Mouse (Mus musculus) gonadal fat pad, adult 2 months (tissue): ENCODE measurements at regions not wholly inside any gene's neighbourhood (a gene's known extent, or its start where the extent isn't known, plus 50 kb on each side); places are given as distances from the start of the nearest gene placed in this dataset.

Experiments used
- DNase-seq: peaks from one replicate; pipeline ENCODE4 v3.0.0-alpha.2; 2012; ENCODE audit warnings: low read depth

DNA sequence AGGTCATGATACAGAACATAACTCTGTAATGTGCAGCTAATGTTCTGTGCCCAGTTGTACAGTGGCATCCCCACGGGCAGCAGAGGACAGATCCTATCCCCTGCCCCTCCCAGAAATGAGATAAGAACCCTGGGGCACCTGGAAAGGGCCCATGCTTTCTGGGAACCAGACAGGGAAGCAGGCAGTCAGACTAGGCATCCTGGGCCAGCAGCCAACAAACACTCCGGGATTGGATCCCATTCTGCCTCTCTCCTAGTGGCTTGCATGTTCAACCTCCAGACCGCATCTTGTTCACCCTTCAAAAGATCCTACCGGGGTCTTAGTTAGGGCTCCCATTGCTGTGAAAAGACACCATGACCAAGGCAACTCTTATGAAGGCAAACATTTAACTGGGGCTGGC lies 229.0 kb upstream of the Rpl38 start:
- DNase-seq, result no peak

DNA sequence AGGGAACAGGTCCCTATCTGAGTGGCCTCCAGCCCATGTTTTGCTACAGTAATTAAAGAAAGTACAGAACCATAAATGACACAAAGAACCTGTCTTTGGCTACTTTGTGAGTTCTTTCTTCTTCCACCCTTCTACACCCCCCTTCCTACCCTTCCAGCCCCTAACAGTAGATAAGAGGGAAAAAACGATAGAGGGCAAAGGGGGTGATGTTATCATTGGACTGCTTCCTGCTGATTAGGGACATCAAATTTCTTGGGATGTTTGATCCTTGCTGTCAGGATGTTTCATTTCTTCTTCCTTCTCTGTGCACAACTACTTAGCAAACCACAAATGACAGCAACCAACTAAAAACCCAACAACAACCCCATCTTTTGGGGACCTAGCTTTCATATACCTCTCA lies 232.5 kb upstream of the Rpl38 start:
- no peak for DNase-seq

- no peak for DNase-seq
These were observed 234.8 kb upstream of the Rpl38 start for GRCm38 (mm10) chr11:114433561-114433960.

DNA sequence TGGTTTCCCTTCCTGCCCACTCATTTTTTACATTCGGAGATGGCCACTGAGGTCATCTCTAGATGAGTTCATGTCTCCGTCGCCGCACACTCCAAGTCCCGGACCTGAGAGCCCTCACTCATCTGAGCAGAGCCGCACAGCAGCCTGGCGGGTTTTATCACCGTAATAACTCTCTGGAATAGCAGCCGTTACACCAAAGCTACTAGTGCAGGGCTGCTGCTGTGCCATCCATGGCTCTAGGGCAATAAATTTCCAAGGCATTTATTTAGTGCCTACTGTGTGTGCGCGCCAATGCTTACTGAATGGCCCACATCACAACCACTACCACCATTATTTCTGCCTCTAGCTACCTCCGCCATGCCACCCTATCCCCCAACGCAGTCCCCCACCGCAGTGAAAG lies 242.9 kb upstream of the Rpl38 start:
- no peak for DNase-seq

DNA sequence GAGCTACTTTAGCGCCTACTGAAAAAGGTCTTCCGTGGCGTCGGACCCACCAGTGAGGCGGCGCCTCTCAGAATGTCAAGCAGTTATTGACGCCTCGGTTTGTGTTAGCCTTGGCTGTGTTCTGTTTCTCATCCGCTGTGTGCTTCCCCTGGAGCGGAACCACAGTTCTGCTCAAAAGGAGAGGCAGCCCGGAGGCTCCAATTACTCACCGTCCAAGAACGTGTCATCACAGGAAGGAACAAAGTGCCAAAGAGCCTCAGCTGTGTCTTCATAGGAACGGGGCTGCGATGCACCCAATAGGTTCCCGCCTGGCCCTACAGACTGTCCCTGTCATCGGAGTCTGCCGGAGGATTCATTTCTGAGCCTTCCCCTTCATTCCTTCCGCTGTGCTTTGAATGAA lies 245.0 kb upstream of the Rpl38 start:
- no peak for DNase-seq

DNA sequence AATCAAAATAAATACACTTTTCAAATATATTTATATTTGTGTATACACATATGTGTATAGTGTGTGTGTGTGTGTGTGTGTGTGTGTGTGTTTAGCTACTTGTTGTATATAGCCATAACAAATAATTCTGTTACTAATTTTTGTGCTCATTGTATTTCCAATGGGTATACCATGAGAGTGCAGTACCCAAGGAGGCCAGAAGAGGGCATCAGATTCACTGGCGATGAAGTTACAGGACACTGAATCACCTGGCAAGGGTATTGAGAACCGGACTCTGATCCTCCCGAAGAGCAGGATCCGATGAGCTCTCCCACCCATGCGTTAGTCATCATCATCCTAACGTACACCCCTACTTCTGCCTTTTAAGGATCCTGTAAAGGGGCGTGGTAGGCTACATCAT lies 249.3 kb upstream of the Rpl38 start:
- no peak for DNase-seq

DNA sequence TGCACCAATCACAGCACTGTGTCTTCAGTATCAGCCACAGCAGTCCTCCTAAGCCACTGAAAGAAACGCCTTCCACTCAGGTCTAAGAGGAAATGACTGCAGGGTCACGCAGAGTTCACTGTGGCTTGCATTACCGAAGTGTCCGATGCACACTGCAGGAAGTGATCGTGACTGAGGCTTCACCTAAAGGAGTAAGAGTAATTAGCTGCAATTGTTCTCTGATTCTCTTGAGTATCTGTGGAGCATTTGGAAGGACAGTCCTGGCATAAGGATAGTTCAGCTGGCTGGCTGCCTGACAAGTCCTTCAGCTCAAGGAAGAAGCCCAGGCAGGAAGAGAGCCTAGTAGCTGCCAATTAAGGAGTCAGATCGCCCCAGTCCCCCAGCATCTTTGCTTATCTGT lies 252.2 kb upstream of the Rpl38 start:
- DNase-seq, result no peak

DNA sequence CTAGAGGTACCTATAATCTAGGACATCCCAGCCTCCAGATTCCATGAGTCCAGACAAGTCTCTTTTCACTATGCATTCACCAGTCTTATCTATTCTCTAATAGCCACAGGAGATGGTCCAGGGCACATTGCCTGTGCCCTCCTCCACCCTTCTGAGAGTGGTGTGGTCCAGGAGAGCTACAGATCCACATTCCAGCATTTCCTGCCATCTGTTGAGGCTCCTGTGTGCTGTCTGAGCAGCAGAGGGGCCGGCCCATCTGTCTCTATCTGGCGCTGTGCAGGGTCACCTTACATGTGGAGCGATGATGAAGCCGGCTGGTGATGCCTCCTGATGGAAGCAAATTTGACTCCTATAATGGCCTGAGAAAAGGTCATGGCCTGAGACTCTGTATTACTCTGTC lies 263.9 kb upstream of the Rpl38 start:
- DNase-seq, result no peak

GRCm38 (mm10) chr11:114402556-114403320 lies 265.6 kb upstream of the Rpl38 start:
- DNase-seq, result no peak

- no peak for DNase-seq
These were observed 267.6 kb upstream of the Rpl38 start for GRCm38 (mm10) chr11:114400701-114401100.

DNA sequence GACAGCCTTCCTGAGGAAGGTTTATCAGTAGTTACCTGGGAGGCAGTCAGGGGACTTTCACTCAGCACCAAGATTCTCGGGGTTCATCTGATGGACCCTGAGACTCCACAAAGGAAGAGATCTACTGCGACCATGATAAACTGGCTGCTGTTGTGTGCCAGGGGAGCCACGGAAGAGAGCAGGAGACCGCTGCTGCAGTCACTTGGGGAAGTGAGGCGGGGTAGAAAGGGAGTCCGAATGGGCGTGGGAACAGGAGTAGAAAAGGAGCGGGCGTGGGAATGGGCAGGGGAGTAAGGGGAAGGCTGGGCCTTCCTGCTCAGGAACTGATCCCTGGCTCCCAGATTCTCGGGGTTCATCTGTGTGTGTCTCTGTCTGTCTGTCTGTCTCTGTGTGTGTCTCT lies 276.2 kb upstream of the Rpl38 start:
- DNase-seq, result no peak

DNA sequence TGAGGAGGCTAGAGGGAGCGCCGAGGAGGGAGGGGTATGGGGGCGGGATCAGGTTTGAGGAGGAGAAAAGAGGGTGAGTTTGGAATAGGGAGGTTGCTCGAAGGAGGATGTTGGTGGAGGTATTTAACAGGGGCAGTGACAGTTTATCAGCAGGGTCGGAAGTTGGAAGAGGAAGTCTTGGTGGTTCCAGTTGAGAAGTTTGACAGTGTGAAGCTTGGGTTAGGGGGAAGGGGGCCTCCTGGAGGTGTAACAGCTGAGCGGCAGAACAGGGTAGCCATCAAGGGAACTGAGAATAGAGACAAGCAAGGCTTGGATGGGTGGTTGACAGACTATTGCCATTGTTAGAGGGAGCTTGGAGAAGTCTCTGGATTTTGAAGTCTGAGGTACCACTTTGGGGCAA lies 276.8 kb upstream of the Rpl38 start:
- no peak for DNase-seq

GRCm38 (mm10) chr11:114387091-114387490 lies 281.2 kb upstream of the Rpl38 start:
- no peak for DNase-seq

- peak; percentile 5 for DNase-seq
These were observed 288.9 kb upstream of the Rpl38 start for GRCm38 (mm10) chr11:114379411-114379824.

DNA sequence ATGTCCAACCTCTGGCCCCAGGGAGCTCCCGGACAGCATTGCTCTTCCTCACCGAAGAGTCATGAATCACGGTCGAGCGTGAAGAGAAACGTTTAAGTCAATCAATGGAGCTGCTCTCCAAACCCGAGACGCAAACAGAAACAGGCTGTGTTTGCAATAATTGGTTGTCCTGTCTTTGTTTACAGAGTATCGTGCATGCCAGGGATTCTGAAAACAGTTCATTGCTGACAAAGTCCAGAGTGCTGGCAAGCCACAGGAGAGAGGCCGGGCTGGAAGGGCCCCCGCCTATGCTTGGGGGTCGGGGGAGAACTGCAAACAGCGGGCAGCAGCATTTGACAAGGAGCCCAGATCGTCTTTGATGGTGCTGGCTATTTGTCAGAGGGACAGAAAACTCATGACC lies 292.4 kb upstream of the Rpl38 start:
- DNase-seq, result no peak

DNA sequence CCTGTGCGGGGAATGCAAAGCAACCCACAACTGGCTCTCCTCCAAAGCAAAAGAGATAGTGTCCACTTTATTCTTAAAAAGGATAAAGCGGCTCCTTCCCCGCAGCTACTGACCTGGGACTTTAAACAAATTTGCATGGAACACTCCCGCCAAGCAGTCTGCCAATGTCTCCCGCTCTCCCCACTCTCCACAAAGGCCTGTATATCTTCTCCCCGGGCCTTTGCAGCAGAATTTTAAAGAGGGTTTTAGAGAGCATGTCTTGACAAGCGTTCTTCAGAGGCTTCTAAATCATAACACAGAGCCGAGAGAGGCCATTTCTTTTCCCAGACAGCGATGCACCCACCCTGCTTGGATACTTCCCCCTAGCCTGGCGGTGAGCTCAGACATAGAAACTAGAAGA lies 297.6 kb upstream of the Rpl38 start:
- DNase-seq, result no peak

DNA sequence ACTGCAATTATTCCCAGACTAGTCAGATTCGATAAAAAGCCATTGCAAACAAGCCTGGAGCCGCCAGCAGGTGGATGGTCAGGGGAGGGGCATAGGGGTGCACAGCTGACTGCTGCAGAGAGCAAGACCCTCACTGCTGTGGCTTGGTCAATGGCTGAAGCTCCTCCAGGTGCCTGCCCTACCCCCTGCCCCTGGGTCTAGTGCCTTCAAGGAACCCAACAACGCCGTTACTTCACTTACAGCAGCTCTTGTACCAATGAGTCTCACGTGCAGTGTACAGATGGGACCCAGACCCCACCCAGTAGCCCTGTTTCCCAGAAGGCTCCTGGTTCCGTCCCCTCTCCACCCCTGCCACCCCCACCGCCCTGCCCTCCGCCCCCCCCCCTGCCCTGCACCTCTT lies 300.5 kb upstream of the Rpl38 start:
- no peak for DNase-seq

- DNase-seq, result no peak
These were observed 294.1 kb upstream of the Sdk2 start for GRCm38 (mm10) chr11:114360946-114361345.

- DNase-seq, result no peak
These were observed 293.5 kb upstream of the Sdk2 start for GRCm38 (mm10) chr11:114360321-114360720.

GRCm38 (mm10) chr11:114352146-114352795 lies 285.4 kb upstream of the Sdk2 start:
- DNase-seq, result no peak

DNA sequence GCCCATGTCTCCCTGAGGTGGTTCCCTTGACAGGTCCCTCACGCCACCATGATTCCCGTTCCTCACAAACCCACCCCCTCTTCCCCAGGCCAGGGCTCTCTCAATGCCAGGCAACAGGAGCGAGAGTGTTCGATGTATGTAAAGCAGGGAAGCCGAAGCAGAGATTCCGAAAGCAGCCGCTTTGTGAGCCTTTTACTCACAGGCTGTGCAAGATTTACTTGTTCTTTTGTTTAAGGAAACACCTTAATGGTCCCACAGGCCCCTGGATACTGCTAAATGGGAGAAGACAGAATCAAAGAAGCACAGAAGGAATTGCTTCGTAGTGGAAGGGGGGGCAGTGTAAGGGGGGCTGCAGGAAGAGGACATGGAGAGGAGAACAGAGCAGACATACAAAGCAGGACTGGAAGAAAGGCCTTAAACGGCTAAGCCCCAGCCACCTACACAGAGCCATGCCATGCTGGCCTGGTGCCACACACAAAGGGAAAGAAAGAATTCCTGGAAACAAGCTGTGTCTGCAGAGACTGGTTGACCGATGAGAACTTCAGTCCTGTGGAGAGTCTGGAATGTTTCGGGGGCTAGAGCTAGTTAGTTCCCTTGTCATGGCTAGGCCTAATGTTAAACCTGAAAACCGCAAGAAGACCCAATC lies 270.1 kb upstream of the Sdk2 start:
- no peak for DNase-seq

DNA sequence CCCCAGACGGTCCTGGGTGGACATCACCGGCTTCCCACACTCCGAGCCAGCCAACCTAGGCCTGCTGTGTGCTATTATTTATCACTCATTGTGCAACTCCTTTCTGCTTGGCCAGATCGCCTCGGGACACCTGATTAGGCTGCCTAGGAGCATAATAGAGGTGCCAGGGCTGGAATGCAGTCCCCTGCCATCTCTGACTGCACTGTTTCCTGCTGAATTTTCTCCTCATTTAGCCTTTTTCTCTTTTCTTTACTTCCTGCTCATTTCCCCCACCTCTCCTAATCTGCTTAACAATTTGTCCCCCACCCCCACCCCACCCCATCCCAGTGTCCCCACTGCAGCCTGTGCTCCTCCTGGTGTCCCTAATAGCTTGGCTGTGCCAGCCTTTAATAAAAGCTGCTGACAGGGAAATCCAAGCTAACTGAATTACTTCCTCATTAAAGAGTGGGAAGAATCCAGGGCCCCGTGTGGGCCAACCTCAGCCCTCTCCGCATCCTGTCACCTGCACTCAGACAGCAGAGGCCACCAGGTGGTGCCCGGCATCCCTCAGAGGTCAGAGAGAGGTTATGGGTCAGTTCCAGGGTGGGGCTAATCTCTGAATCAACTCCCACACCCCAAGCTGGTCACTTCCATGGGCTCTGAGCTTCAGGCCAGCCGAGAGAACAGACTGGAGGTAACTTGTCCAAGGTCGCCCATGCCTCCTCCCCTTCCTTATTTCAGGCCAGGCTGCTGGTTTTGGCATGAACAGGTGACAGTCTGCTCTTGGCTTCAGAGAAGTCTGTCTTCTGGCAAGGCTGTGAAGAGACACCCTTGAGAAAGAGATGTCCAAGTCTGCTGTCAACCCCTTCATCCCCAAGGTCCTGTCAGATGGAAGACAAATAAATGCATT lies 269.3 kb upstream of the Sdk2 start:
- DNase-seq, result no peak
